Mouse (Mus musculus): ENCODE measurements around the gene Cbln3.

The Cbln3 gene

DNA sequence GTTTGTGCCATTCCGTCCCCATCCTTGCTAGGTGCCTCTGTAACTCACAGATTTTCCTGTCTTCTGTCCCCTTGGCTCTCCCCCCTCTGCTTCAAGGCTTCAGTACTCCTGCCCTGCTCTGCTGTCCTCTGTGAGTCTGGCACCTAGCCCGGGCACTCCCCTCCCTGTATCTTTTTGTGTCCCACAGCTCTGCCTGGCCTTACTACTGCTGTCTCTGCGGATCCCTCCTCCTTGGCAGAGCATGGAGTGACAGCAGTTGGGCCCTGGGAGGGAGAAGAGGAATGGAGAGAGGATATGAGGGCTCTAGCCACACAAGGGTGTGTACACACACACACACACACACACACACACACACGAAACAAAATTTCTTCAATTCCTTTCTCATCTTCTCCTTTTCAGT is at the start of gene Cbln3:
TSS of gene Cbln3 (minus strand) at position 227 of the 400 bp plus-strand sequence.
- no peak for DNase-seq

DNA sequence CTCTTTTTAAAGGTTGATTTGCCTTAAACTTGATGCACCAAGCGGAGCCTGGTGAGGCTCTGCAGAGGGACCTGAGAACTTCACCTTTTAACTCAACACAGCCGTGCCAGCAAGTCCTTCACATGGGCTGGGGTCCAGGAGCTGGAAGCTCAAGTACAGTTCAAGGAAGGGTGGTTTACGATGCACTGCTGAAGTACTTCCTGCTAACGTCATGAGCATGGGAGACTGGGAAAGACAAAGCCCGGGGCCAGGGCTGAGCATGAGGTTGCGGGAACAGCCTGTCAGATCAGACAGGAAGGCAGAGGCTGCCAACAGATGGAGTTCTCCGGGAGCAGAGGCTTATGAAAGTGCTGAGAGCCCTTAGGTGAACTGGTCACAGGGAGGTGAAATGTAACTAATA is 49.4 kb upstream of the Cbln3 start:
- DNase-seq, result no peak

DNA sequence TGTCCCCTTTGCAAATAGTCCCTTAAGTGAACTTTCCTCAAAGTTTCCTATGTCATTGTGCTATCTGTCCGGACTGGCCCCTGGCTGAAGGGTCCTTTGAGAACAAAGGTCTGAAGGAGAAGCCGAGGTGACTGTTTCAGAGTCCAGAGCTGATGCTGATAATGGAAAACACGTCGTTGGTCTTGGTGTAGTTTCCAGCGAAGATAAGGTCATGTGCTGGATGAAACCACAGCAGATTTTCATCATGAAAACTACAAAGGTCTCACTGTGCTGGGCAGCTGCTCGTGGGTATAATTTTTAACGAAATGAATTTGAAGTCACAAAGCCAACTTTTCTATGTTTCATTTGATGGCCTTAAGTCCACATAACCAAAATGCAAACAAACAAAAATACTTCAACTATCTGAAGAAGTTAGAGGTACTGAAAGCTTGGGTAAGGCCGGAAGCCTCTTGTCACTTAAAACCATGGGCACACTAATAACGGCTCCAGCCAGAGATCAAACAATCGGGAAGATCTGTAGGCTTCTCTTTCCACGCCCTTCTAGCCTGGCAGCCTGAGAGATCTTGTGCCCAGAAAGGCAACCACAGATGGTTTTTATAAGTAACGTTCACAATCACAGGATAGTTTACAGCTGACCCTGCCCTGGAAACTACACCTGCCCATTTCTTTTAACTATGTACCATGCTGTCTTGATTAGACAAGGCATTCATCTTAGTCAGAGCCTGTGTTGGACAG is 45.2 kb upstream of the Cbln3 start:
- DNase-seq, result no peak

DNA sequence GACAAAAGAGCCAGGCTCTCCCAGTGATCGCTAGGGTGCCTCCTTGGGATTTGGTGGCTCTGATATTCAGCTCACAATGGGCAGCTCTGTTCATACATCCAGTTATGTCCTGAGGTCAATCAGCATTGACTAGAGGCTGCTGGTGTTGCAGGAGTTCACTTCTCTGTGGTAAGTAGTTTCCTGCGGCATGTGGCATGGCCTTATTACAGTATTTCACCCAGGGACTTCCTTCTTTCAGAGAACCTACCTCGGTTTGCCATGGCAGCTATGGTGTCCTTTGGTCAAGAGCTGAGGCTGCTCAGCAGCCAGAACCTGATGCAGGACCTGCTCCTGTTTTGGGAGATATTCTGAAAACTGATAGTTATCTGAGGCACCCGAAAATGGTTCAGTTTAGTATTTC is 42.7 kb upstream of the Cbln3 start:
- no peak for DNase-seq

DNA sequence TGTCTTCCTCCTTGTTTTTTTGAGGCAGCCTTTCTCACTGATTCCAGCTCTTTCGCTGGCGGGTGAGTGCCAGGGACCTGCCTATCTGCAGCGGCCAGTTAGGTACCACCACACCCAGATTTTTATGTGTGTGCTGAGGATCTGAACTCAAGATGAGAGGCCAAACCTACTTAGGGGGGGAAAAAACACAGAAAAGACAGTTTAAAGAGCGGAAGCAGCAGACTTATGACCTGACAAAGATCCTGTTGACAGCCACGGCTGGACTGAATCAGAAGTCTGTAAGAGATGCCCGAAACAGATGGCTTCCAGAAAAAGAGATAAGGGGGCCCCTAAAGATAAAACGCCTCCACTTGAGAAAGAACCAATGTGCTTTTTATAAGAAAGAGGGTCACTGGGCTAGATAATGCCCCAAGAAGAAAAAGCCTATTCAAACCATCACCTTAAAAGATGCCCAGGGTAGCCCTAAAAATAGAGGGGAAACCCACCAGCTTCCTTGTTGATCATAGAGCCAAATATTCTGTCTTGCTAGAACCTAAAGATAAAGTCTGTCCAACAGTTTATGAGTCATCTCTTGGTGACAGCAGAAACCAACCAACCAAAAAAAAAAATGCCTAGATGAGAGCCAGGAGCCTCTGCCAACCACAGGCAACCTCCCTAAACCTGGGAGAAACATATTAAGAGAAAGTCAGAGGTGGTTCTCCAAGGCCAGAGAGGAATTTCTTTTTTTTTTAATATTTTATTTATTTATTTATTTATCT is 38.5 kb upstream of the Cbln3 start:
- no peak for DNase-seq

DNA sequence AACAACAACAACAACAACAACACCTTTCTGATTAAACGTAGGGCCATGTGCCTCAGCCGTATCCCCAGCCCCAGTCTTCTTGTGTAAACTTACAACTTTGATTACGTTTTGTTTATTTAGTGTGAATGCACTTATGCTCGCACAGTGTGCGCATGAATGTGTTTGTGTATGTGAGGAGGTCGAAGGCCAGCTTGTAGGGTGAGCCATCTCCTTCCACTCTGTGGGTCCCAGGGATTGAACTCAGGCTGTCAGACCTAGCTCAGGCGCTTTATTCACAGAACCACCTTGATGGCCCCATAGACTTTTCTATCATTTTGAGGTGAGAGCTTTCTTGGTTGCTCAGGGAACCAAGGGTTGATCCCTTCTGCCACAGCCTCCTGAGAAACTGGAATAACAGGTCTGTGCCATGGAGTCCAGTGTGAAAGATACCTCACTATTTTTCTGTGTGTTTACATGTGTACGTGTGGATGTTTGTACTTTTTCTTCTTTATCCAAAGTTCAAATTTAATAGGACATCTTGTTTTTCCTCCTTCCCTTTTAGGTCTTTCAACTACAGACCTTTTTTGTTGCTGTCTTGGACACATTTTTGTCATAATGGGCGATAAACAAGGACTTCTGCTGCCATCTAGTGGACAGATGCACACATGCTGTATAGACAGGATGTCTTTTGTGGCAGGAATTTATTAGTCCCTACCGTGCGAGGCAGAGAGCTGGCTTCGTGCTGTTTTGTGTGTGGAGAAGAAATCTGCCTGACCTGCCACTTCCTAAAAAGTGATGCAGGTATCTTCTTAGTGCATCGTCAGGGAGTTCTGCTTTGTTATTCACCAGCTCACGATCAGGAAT is 34.3 kb upstream of the Cbln3 start:
- DNase-seq, result peak; percentile 47 to 50

DNA sequence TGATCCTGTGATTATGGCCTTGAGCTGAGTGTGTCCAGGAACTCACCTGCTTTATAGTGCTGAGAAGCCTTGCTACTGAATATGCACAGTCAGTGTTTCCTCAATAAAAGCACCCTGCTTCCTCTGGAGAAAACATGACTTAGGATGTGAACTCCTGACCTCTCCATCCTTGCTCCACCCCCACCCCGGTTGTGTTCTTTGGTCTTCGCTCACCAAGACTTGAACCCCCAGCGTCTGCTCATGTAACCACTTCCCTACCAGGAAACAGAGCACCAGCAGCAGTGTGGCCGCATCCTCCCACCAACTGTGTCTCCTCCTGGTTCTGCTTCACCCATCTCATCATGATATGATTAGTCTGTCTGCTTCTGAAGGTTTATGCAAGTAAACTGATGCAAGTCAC is 29.2 kb upstream of the Cbln3 start:
- DNase-seq, result peak in 1 of 2 experiments; percentile 32

DNA sequence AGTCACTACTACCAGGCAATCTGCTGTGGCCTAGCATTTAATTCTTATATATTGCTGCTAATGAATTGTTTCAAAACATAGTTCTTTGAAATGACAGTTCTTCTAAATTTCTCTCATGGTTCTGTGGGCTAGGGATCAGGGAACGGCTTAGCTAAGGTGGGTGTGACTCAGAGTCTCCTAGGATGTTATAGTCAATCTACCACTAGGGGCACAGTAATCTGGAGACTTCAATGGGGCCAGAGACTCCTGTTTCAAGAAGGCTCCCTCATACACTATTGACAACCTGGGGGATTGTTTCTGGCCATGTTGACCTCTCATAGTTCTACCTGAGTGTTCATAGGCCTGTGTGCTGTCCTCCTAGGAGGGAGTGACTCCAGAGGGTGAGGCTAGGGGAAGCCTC is 21.3 kb upstream of the Cbln3 start:
- no peak for DNase-seq

DNA sequence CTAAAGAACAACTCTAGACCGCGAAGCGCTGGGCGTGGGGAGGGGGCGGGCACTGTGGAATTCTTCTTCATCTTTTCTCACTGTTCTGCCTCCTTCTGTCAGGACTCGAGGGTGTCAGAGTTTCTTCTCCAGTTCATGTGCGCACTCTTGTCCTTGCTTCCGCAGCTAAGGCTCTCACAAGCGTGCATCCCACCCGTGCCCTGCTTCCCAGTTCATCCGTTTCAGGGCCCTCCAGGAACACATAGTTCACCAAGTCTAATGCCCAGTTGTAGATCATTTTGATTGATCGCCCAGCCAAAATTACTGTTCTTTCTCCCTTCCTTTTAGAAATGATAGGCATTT is 16.2 kb upstream of the Cbln3 start:
- DNase-seq, result no peak

DNA sequence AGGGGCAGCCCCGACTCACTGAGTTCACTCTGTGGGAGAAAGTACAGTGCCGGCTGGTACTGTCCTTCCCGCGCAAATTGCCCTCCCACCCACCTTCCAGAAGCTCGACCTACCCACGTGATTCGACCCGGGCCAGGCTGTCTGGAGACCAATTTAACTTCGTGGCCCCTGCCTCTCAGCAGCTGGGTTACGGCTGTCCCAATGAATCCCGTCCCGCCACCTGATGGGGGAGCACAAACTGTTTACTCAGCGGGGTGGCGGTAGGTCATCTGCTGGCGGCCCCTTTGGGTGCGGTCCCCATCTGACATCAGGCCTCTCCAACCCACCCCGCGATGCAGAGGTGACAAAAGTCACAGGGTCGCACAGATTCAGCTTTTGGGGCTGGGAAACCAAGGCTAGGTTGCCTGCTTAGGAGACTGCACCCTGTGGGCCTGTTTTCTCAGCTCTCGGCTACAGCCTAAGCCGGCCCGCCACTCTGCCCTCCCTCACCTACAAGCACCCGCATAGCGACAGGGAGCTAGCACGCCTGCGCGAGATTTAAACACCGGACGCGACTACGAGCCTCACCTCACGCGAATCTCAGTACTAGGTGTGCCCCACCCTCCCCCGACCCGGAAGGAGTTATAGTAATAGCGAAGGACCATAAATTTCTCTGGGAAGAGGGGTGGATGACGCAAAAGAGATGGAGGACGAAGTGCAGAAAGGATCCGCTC is 15.7 kb upstream of the Cbln3 start, which contains the start of gene Sdr39u1:
TSS of gene Sdr39u1 (minus strand) at position 593 of the 713 bp plus-strand sequence.
- DNase-seq, result peak; percentile 81 to 89

DNA sequence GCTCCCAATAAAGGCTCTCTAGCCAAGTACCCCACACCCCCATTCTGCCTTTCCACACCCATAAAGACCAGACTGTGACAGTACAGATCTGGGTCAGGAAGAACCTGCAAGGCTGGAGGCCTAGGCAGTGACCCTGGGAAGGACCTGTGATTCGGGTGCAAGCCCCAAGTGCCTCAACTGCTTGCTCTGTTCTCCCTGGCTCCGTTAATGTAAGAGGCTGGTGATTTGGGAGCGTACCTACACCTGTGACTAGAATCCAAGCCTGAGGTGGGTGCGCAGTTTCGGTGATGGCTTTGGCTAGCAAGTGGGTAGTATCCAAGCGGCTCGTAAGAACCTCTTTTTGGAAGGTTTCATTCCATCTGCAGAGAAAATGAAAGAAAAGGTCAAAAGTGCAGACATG is 14.8 kb upstream of the Cbln3 start:
- no peak for DNase-seq

DNA sequence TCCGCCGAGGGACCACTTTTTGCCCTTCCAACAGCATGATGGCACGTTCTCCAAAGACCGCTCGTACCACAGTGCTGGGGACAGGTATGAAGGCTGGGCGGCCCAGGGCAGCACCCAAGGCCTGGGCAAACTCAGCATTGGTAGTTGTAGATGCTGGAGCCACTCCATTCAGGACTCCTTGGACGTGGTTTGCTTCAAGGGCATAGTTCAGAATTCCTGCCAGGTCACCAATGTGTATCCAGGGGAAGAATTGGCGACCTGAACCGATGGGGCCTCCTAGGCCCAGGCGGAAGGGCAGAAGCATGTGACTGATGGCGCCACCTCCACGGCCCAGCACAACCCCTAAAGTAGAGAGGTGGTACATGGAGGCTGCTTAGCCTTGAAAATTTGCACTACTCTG is 13.5 kb upstream of the Cbln3 start:
- no peak for DNase-seq

DNA sequence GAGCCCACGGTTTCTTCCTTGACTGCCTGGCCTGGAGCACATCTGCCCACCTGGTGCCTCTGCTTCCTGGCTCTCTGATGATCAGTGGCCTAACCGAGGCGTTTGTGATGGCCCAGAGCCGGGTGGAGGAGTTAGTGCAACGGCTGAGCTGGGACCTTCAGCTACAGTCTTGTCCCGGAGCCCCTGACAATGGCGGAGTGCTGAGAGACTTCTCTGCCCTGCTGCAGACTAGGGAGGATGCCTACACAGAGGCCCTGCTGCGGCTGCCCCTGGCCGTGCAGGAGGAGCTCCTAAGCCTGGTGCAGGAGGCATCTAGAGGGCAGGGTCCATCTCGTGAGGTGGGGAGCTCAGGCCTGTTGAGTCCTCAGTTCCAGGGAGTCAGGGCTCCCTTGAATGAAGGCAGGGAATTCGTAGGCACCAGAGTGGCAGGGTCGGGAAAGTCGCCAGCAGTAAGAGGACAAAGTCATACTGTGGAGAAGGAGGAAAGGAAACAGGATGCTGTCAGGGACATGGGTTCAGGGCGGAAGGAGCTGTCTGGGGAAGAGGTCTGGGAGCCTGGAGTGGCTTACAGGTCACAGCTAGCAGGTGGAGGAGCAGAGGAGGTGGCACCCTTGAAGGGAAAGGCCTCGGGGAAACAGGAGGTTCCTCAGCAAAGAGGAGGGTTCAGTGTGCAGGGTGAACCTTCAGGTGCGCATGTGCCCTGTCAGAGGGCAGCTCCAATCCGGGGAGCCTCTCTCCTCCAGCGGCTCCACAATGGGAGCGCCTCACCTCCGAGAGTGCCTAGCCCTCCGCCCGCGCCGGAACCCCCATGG is 2.6 kb upstream of the Cbln3 start:
- no peak for DNase-seq

DNA sequence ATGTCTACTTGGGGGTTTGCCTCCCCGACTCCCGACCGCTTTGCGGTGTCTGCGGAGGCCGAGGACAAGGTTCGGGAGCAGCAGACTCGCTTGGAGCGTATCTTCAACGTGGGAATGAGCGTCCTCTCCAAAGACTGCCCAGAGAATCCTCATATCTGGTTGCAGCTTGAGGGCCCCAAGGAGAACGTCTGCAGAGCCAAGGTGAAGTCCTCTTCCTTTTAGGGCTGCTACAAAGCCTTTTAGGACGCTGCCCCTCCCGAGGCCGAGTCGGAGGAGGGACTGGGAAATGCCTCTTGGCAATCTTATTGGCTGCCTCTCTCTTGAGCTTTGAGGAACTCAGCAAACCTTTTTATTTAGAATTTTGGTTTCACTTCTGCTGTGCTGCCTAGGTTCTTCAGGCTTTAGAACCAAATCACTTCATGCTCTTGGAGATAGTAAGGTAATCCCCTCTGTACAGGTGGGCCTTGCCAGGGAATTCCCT is 1.6 kb upstream of the Cbln3 start:
- DNase-seq, result peak; percentile 60 to 65

DNA sequence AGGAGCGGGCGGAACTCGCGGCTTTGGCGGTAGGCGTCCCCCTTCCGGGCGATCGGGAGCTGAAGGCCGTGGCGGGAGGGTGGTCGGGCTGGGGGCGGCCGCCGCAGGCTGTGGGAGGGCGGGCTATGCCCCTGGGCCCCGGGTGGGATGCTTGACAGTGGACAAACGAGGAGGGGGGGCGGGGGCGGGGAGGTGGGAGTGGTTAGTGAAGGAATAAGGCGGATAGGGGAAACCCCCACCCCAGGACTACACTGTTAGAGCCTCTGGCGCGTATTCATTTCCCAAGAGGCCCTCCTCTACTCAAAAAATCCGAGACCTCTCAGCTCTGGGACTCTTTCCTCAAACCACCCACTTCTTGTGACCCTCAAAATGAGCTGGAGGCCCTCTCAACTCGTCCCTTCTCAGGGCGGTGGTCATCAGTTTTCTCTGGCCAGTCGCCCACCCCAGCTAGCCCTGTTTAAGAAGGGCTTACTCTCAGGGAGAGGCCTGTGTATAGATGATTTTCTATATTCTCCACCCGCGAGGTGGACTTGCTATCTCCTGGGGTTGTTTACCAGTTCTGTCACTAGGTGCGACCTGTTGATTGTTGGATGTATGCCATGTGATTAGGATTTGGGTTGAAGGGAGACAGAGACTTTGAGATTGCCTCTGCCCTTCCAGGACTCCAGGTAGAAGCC is 1.1 kb upstream of the Cbln3 start:
- no peak for DNase-seq

DNA sequence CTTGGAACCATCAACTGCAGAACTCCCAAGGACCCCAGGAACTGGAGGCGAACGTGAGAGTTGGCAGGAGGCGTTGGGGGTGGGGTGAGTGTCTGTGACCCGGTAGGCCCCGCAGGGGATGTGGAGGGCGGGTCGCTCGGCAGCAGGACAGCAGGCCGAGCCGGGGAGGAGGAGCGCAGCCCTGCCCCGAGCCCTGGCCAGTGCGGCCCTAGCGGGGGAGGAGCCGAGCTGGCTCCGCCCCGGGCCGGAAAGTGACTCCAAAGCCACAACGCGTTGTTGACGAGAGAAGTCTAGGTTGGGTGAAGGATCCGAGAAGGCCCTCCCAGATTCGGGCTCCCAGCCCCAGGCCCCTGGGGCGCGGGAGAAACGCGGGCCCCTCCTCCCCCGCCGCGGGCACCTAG is 521 bp upstream of the Cbln3 start, which contains the start of gene Khnyn:
TSS of gene Khnyn (plus strand) at position 235 of the 401 bp plus-strand sequence.
- peak; percentile 72 to 77 for DNase-seq

DNA sequence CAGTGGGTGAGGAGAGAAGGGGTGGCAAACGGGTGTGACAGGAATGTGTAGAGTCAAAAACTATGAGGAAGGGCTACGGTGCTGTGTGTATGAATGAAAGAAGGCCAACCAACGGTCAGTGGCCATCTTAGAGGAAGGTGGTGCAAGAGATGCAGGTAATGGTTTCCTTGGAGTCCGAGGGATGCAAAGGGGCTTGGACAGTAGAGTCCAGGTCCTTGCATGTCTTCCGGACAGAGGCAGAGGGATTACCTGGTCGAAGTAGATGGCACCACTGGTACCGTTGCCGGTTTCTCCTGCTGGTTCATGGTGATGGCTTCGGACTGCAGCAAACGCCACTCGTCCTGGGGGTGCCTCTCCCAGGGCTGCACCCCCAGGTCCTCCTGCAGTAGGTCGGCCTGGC is 529 bp downstream of the Cbln3 start:
- DNase-seq, result no peak

DNA sequence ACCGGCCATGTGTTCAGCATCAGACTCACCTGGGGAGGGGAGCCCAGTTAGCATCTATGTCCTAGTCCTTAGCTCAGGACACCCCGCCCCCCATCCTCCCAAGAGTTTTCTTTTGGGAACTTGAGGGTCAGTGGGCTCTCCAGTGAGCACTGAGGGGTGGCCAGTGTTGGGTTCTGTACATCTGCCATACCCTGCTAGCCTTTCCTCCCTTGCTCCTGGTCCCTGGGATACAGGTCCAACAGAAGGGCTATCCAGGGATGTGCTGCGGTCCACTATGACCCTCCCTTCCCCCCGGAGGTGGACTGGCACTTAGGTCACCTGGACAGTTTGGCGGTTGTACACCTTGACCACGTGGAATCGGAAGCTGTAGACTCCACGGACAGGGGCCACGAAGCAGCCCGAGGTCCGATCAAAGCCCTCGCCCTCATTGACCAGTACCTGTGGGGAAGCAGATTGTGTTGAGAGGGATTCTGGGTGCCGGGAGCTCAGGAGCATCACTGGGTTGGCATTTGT is 987 bp downstream of the Cbln3 start:
- DNase-seq, result no peak

DNA sequence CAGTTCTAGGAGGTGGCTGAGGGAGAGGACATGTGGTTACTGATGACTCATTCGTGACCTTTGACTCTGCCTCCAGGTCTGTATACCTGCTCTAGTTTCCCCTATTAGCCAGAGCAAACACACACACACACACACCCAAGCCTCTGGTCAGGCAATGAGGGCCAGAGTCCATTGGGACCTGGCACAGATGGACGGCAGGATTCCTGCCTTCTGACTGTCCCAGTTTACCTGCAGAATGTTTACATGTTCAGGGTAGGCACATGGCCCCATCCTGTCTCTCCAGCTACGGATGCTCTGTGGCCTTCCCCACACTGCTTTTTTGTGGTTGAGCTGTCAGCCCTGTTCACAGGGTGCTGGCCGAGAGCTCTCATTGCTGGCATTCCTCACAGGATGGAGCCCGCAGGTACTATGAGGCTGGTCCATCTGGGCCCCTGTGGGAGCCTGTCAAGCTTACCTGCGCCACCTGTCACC is 2.0 kb downstream of the Cbln3 start:
- no peak for DNase-seq

DNA sequence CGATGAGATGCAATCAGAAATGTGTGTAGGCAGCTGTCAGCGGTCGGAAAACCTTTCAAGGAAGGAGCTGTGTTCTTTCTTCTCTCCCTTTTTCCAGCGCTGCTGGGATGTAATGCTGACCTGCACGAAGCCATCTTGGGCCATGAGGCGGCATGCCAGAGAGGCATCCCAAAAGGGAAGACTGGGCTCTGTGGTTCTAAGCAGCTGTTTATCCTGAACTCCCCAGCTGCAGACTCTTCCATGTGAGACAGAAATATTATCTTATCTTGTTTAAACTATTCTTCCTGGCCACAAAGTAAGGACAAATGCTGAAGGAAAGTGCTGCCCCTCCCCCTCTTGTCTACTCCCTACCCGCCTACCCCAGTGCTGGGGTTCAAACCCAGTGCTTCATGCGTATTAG is 3.2 kb downstream of the Cbln3 start:
- no peak for DNase-seq

DNA sequence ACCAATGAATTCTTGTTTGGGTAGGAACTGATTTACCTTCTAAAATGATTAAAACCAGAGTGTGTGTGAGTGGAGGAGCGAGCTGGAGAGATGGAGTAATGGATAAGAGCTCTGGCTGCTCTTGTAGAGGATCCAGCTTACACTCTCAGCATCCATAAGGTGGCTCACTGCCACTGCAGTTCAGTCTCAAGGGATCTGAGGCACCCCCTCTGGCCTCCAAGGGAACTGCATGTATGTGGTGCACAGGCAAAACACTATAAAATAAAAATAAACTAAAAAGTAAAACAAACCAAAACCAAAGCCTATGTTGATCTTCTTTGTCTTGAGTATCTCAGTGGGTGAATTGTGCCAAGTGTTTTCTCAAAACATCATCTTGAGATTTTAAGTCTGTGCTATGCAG is 4.6 kb downstream of the Cbln3 start:
- DNase-seq, result peak; percentile 74 to 77

Measured in thymus, postnatal 36 days (tissue).